Mouse (Mus musculus) common myeloid progenitor, adult 5-6 weeks (primary cell): Measurements from ENCODE around the gene Atp6v1e2. TPM values are rescaled to one million over a fixed set of nuclear protein-coding genes. Genes with fewer than 3 reads are reported as not detected.

Experiments used
- total RNA-seq: library from RNA; stranded (forward); fragments of 200-1000, 187-1606 nt; gene quantifications from 2 replicates; pipeline ENCODE4 v1.2.3, GENCODE M21; 2017

The Atp6v1e2 gene
- total RNA-seq, 1 experiment from 2014 or later = not detected

Other genes with a start within 250 kb of the Atp6v1e2 start
- gene Epas1, start 194.2 kb downstream of the Atp6v1e2 start, total RNA-seq = 0.10 and 0.41 TPM in 2 replicates
- gene Tmem247, start 30.5 kb downstream of the Atp6v1e2 start, total RNA-seq = not detected in 2 replicates
- 5.2 and 5.6 TPM in 2 replicates for gene Rhoq, start 15.2 kb upstream of the Atp6v1e2 start, total RNA-seq
- 15.7 and 22.7 TPM in 2 replicates for gene Pigf, start 77.5 kb upstream of the Atp6v1e2 start, total RNA-seq
- gene Cript, start 77.7 kb upstream of the Atp6v1e2 start, total RNA-seq = 45.7 and 84.5 TPM in 2 replicates
- 7.2 and 10.0 TPM in 2 replicates for gene Socs5, start 159.8 kb upstream of the Atp6v1e2 start, total RNA-seq